Mouse (Mus musculus) T-helper 2 cell (primary cell): ENCODE results near the gene Sod3.

Source experiments
- in situ Hi-C: fragments of 300-600 bp; cut with MboI, MseI; formaldehyde crosslinking; loops from one replicate; pipeline ENCODE4 v1.15.1; 2025; ENCODE audit warnings: high pct_unique_total_duplicates

The Sod3 gene

DNA sequence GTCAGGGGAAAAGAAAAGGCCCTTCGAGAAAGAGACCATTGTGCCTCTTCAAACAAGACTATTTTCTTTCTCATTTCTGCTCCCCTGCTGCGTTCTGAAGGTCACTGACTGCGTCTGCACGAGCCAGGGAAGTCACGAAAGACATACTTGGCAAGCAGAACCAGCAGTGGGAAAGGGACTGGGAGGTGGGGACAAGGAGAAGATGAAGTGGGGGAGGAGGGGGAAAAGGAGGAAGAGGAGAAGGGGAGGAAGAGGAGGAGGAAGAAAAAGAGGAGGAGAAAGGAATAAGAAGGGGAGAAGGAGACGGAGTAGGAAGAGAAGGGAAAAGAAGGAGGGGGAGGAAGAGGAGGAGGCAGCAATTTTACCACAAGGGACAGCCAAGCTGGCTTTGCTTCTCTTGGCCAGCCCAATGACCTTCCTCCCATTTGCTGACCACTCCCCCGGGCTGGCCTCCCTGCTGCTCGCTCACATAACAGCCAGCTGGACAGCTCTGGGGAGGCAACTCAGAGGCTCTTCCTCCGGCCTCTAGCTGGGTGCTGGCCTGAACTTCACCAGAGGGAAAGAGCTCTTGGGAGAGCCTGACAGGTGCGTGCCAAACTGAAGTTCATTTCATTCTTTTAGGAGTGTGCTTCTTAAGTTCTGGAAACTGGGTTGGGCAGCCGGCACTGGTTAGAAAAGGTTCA lies at the start of gene Sod3:
TSS of gene Sod3 (plus strand) at position 324 of the 683 bp plus-strand sequence.
- in situ Hi-C loops = loop anchor here (25.0 kb wide), 1 partner anchor 1526 kb away; no protein-coding TSS in a partner anchor

- in situ Hi-C loops = no loop called here
Observed at GRCm38 (mm10) chr5:52316926-52317325, 46.7 kb upstream of the Sod3 start.

GRCm38 (mm10) chr5:52319499-52319898 lies 44.1 kb upstream of the Sod3 start:
- in situ Hi-C loops = no loop called here

DNA sequence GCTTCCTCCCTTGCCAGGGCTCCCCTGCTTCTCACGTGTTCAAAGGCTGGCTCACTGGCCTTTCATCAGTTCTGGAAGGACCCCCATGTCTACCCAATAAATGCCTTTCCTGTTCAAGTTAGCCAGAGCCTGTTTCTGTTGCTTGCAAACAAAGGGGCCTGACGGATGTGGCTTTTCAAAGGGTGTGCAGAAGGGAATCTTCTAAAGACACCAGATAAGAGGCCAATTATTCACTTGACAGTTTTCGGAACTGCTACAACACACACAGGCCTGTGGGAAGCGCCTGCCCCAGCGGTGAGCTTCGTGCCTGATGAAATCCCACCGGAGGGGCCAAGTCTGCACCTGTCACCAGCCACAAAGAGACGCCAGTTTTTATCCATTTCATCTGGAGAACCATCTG lies 31.5 kb upstream of the Sod3 start:
- in situ Hi-C loops = no loop called here

GRCm38 (mm10) chr5:52335590-52335989 lies 28.0 kb upstream of the Sod3 start:
- in situ Hi-C loops = no loop called here

DNA sequence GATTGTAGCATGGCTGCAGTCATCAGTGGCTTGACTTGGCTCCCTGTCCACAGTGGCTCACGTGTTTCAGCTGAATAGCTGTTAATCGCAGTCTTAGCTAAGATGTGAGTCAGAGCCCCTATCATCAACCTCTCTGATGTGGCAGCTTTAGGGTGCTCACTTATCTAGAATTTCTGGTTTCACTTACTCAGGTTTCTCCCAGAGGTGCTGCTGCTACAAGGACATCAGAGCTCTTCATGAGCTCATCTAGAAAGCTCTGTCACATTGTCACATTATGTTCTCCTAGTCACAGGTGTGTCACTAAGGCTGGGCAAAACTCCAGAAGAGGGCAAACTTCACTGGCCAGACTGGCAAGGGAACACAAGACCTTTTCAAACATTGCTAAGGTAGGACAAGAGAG lies 24.5 kb upstream of the Sod3 start:
- in situ Hi-C loops = no loop called here

DNA sequence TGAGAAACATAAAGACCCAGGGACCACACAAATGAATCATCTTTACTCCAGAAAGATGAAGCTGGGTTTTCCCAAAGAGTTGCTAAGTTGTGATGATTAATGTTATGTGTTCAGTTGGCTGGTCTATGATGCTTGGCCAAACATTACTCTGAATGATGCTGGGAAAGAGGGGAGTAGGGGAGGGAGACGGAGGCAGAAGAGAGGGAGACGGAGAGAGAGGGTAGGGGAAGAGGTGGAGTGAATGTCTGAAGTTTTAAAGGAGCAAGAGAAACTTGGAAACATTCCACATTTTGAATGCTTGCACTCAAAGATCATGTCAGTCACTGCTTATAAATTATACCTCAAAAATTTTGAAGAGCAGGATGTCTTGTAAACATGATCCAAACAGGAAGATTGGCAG lies 16.7 kb upstream of the Sod3 start:
- in situ Hi-C loops = no loop called here

GRCm38 (mm10) chr5:52350451-52350850 lies 13.1 kb upstream of the Sod3 start:
- in situ Hi-C loops = loop anchor here (25.0 kb wide), 1 partner anchor 1513 kb away; no protein-coding TSS in a partner anchor

- in situ Hi-C loops = loop anchor here (25.0 kb wide), 1 partner anchor 1514 kb away; no protein-coding TSS in a partner anchor
Observed at GRCm38 (mm10) chr5:52351561-52351960, 12.0 kb upstream of the Sod3 start.

- in situ Hi-C loops = loop anchor here (25.0 kb wide), 1 partner anchor 1515 kb away; no protein-coding TSS in a partner anchor
Observed at GRCm38 (mm10) chr5:52352730-52353129, 10.9 kb upstream of the Sod3 start.

GRCm38 (mm10) chr5:52354441-52354840 lies 9.2 kb upstream of the Sod3 start:
- in situ Hi-C loops = loop anchor here (25.0 kb wide), 1 partner anchor 1517 kb away; no protein-coding TSS in a partner anchor

- in situ Hi-C loops = loop anchor here (25.0 kb wide), 1 partner anchor 1518 kb away; no protein-coding TSS in a partner anchor
Observed at GRCm38 (mm10) chr5:52355612-52356011, 8.0 kb upstream of the Sod3 start.

DNA sequence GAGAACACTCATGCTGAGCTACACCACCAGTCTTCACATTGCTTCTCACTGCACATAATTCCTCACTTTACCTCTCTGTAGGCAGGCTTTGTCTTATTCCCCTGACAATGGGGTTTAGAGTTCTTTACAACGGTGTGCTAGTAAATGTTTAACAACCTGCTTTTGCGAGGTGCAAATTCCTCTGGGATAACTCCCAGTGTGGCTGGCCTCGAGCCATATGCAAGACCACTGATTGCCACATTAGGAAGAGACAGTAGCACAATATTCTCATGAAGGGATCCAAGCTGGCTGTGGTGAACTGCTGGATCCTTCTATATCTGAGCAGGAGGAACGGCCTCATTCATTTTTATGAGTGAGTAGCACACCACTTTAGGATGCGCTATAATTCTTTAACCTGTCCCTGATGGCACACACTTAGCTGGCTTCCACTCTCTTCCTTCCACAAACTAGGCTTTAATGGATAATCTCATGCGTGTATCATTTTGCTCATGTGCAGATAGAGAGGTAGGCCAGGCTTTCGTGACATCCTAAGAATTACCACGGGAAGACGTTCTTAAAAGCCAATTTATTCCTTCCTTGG lies 6.3 kb upstream of the Sod3 start:
- in situ Hi-C loops = loop anchor here (25.0 kb wide), 1 partner anchor 1520 kb away; no protein-coding TSS in a partner anchor

DNA sequence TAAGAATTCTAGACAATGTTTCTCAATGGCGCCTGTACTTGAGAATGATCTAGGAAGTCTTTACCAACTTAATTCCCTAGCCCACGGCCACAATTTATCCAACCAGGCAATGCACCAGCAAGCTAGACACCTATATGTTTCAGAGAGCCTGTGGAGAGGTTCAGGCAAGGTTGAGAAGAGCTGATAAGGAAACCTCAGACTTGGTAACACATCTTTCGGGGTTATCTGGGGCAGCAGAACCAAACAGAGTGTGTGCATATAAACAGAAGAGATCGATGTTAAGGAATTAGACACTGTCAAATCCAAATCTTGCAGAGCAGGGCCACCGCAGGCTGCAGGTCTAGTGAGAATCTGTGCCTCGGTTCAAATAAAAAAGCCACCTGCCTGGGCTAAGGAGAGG lies 5.5 kb upstream of the Sod3 start:
- in situ Hi-C loops = loop anchor here (25.0 kb wide), 1 partner anchor 1521 kb away; no protein-coding TSS in a partner anchor

DNA sequence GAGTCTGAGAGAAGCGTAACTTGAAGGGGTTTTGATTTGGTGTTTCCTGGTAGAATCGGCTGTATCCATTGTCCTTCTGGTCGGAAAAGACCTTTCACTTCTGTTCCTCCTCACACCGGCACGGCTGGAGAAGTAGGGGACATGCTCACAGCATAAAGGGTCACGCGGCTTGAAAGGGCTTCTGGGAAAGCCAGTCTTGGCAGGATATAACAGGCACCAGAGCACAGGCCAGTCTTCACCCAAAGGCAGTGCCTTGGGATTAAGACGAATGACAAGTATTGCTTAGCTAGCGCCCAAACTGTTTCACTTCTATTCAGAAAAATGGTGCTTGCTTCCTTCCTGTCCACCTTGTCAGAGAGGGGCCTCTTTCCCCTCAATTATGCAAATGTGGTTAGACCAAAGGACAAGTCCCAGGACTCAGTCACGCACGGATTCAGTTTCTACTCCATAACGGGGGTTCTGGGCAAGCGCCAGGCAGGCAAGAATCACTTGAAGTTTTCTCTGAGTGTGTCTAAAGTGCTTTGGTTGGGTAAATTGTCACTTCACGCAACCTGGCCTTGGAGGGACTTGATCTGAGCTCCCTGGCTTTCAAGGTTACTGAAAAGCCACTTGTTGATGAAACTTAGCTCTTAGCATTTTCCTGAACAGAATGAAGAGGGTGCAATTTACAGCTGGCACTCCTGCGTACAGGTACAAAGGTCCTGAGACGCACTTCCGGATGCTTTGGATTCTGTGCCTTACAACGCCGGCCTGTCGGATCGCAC lies 3.1 kb upstream of the Sod3 start:
- in situ Hi-C loops = loop anchor here (25.0 kb wide), 1 partner anchor 1523 kb away; no protein-coding TSS in a partner anchor

GRCm38 (mm10) chr5:52362776-52363467 lies 669 bp upstream of the Sod3 start:
- in situ Hi-C loops = loop anchor here (25.0 kb wide), 1 partner anchor 1526 kb away; no protein-coding TSS in a partner anchor

DNA sequence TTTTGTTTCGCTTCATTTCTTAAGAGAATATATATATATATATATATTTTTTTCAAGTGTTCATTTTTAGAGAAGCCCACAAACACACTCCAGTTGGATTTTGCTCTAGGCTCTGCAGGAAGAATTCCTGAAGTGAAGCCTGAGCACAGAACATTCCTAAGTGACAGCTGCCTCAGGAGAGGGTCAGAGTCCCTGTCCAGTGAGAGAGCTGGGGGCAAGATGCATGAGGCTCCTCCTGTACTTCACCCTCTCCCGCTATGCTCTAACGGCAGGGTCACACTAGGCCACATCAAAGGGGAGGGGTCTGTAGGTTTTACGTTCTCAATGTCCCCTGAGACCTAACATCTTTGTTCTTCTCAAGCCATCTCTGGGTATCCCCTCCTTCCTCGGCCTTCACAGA lies 930 bp downstream of the Sod3 start:
- in situ Hi-C loops = loop anchor here (25.0 kb wide), 1 partner anchor 1527 kb away; no protein-coding TSS in a partner anchor

- in situ Hi-C loops = loop anchor here (25.0 kb wide), 1 partner anchor 1529 kb away; no protein-coding TSS in a partner anchor
Observed at GRCm38 (mm10) chr5:52365930-52366329, 2.3 kb downstream of the Sod3 start.

DNA sequence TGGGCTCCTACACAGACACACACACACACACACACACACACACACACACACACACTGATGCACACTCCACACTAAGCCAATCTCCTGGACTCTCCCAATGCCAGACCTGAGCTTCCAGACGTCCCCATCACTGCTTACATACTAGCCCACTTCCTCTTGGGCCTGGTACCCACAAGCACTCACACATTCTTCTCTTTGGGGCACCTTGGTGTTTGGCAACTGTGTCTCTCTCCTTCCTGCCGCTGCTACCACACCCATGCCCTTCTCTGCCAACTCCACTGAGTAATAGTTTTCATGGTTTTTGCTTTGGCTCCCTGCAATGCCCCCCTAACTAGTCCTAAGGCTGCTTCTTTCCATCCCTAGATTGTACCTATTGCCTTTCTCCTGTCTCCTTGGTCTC lies 3.1 kb downstream of the Sod3 start:
- in situ Hi-C loops = loop anchor here (25.0 kb wide), 1 partner anchor 1529 kb away; no protein-coding TSS in a partner anchor

DNA sequence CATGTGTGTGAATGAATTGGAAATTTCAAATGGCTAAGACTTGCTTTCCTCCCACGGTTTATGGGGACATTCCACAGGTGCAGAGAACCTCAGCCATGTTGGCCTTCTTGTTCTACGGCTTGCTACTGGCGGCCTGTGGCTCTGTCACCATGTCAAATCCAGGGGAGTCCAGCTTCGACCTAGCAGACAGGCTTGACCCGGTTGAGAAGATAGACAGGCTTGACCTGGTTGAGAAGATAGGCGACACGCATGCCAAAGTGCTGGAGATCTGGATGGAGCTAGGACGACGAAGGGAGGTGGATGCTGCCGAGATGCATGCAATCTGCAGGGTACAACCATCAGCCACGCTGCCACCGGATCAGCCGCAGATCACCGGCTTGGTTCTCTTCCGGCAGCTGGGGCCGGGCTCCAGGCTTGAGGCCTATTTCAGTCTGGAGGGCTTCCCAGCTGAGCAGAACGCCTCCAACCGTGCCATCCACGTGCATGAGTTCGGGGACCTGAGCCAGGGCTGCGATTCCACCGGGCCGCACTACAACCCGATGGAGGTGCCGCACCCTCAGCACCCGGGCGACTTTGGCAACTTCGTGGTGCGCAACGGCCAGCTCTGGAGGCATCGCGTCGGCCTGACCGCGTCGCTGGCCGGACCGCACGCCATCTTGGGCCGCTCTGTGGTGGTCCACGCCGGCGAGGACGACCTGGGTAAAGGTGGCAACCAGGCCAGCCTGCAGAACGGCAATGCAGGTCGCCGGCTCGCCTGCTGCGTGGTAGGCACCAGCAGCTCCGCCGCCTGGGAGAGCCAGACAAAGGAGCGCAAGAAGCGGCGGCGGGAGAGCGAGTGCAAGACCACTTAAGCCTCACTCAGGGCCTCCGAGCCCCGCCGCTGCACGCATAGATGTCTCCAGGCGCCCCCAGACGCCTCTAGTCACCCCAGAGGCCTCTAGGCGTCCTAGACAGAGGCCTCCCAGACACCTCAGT lies 4.6 kb downstream of the Sod3 start:
- in situ Hi-C loops = loop anchor here (25.0 kb wide), 1 partner anchor 1531 kb away; no protein-coding TSS in a partner anchor
